Mouse (Mus musculus) mouse trophoblast stem cell (cell line): ENCODE results near the gene Olfr552.
"Not testable (repeated sequence)": the region's sequence is repeated elsewhere in the genome, so short reads cannot be mapped to it uniquely, and the experiment has no call there.

Source experiments
- in situ Hi-C, 2 experiments: fragments of 300-500 bp; cut with MseI, MboI; formaldehyde crosslinking; loops; 2 replicates in 1 of 2; 3 replicates in 1 of 2; pipeline ENCODE4 v1.15.1; 2025

Gene Olfr552

GRCm38 (mm10) chr7:102597378-102598031 lies at the start of gene Olfr552:
Olfr552 (plus strand) TSS chr7:102597770.
- in situ Hi-C loops: no loop called here

- in situ Hi-C loops: no loop called here
Observed at GRCm38 (mm10) chr7:102549570-102549969, 48.0 kb upstream of the Olfr552 start, which contains the start of gene Olfr549. Olfr549 (plus strand) TSS chr7:102549870.

GRCm38 (mm10) chr7:102553279-102553678 lies 44.3 kb upstream of the Olfr552 start:
- in situ Hi-C loops: no loop called here

DNA sequence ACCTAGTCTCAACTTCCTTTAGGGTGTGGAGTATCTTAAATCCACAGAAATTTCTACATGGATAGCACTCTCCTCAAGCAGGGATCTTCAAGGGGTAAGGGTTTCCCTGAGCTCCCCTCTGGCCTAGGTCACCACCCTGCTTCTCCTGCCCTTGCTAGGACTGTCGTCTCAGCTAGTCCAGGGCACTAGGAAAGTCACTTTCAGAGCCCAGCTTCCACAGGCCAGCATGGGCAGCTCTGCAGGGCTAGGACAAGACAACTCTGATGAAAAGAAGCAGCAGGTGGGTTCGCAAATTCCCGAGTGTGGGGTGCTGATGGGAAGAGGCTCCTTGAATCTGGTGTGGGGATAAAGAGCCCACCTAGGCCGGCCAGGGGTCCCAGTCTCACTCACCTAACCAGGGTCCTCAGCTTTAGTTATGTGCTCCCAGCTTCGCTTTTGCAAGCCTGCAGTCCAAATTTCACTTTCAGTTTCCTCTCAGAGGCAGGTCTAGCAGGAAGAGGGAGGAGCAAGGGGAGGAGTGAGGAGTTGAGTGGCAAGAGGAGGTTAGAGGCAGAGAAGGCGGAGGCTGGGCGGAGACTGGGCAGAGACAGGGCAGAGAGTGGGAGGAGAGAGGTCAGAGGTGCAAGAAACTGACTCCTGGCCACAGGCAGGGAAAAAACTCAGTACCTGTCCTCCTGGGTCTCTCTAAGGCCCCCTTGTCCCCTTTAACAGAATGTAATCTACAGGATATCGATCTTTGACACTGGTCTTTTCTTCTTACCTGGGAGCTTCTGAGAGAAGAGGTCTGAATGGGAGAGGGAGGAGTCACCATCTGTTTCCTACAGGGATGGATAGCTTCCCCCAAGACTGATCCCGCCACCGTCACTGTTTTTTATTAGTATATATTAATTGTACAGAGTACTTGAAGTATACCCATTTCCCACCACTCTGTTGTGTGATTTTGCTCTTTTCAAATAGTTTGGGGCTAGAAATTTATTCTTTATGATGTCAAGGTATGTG lies 32.3 kb upstream of the Olfr552 start, which contains the start of gene Trim21:
TSS of gene Trim21 (minus strand) at position 488 of the 999 bp plus-strand sequence.
- in situ Hi-C loops: no loop called here

DNA sequence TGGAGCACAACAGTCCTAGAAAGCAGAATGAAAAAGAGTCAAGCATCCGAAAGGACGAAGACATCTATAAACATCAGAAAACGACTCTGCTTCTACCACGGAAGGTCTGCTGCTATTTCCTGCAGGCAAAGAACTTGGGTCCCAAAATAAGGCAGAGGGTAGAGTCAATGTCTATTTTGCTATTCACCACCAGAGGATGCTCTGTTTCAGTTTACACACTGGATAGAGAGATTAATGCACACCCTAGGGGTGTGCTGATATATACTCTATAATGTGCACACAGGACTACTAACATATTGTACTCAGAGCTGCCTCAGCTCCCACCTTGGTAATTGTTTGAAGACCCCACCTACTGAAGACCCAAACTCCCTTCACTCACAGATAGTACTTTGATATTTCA lies 31.4 kb upstream of the Olfr552 start:
- in situ Hi-C loops: no loop called here

DNA sequence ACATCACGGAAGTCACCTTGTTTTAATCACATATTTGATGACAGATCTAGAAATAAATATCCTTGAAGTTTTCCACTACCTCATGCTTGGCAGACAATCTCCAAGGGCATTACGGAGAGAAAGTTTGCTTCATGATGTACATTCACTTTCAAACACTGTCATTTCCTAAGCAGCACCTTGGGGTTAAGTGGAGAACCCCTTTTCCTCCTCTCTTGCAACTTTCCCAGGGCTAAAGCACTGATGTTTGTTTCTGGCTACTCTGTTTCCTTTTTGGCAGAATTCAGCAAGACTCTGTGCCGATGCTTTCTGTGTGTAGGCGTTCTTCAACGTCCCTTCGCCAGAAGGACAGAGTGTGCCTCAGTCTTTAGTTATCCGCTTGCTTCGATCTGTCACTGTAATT lies 26.4 kb upstream of the Olfr552 start, which contains the start of gene Olfr550:
TSS of gene Olfr550 (plus strand) at position 301 of the 400 bp plus-strand sequence.
- in situ Hi-C loops: no loop called here

- in situ Hi-C loops: no loop called here
Observed at GRCm38 (mm10) chr7:102573174-102573830, 24.3 kb upstream of the Olfr552 start.

- in situ Hi-C loops: no loop called here
Observed at GRCm38 (mm10) chr7:102575998-102576397, 21.6 kb upstream of the Olfr552 start.

DNA sequence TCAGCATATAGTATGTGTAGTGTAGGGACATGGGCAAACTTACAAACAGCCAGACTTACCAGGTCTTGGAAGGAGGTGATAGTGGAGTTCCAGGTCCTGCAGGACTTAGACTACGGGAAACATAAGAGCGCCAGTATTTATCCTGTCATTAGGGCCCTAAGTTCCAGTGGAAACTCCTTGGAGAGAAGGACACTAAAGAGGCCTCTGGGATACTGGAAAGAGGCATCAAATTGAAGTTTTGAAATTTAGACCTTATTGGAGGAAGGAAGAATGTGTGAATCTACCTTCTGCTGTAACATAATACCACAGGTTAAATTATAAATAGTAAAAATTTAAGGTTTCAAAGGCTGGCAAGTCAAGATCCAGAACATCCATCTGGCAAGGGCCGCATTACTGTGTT lies 5.8 kb upstream of the Olfr552 start, which contains the start of gene Olfr551:
TSS of gene Olfr551 (minus strand) at position 101 of the 400 bp plus-strand sequence.
- in situ Hi-C loops: no loop called here

- in situ Hi-C loops: no loop called here
Observed at GRCm38 (mm10) chr7:102618118-102618517, 20.5 kb downstream of the Olfr552 start, which contains the start of gene Olfr553. Olfr553 (minus strand) TSS chr7:102618218.

- in situ Hi-C loops: no loop called here
Observed at GRCm38 (mm10) chr7:102619608-102620007, 22.0 kb downstream of the Olfr552 start.

- in situ Hi-C loops: not testable (repeated sequence)
Observed at GRCm38 (mm10) chr7:102620368-102620767, 22.8 kb downstream of the Olfr552 start.

DNA sequence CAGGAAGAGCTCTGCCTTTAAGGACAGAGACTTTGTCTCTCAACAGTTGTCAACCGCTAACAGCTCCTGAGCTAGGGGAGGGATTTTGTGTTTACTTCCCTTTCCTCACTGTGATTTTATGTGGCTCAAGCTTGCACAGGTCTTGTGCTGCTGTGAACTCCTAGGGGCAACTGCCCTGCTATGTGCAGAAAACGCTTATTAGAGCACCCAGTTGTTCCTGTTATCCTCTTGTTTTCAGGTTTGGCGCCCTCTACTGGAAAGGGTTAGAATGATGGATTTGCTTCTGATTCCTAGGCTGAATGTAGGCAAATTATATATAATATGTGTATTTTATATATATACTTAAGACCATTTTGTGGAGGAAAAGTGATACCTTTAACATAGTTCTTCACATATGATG lies 39.1 kb downstream of the Olfr552 start:
- in situ Hi-C loops: loop anchor here (5.0 to 10.0 kb wide), 2 partner anchors 122 to 124 kb away; no protein-coding TSS in a partner anchor

- in situ Hi-C loops: loop anchor here (5.0 to 10.0 kb wide), 2 partner anchors 123 to 126 kb away; no protein-coding TSS in a partner anchor
Observed at GRCm38 (mm10) chr7:102638132-102638531, 40.6 kb downstream of the Olfr552 start, which contains the start of gene Olfr554. Olfr554 (plus strand) TSS chr7:102638432.

DNA sequence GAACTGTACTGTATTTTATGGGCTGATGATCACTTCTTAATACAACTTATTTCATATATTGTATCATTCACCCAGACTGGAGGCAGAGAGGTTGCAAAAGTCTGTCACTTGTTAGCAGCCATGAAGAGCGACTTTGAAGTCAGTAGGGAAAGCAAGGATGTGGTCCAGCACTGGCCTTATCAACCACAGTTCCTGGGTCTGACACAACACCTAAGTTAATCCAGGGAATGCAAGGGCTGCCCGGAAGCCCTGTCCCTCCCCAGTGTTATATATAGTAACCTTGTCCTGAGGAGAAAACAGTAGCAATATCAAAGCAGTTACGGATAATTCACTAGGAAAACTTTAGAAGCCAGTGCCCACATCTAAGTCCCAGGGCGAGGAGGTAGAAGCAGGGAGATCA lies 47.4 kb downstream of the Olfr552 start:
- in situ Hi-C loops: not testable (repeated sequence)
